Mouse (Mus musculus): ENCODE measurements around the gene Disp1. TPM values are rescaled to one million over a fixed set of nuclear protein-coding genes. Genes with fewer than 3 reads are reported as not detected.

The Disp1 gene
- total RNA-seq, 4 experiments from 2014 or later, result 6.9 to 8.5 (median 7.4) TPM

GRCm38 (mm10) chr1:183207141-183207540 lies 14.2 kb downstream of the Disp1 start:
- no peak for DNase-seq (ENCODE audit: low spot score in 2 of 2)

- DNase-seq (ENCODE audit: low spot score in 2 of 2), result no peak
These were observed 20.4 kb downstream of the Disp1 start for GRCm38 (mm10) chr1:183200926-183201325.

- DNase-seq (ENCODE audit: low spot score in 2 of 2), result no peak
These were observed 26.6 kb downstream of the Disp1 start for GRCm38 (mm10) chr1:183194763-183195162.

- no peak for DNase-seq (ENCODE audit: low spot score in 2 of 2)
These were observed 27.2 kb downstream of the Disp1 start for GRCm38 (mm10) chr1:183194151-183194550.

GRCm38 (mm10) chr1:183191398-183191797 lies 29.9 kb downstream of the Disp1 start:
- DNase-seq (ENCODE audit: low spot score in 2 of 2), result no peak

- no peak for DNase-seq (ENCODE audit: low spot score in 2 of 2)
These were observed 30.9 kb downstream of the Disp1 start for GRCm38 (mm10) chr1:183190456-183190855.

GRCm38 (mm10) chr1:183189014-183189662 lies 32.2 kb downstream of the Disp1 start:
- no peak for DNase-seq (ENCODE audit: low spot score in 2 of 2)

- no peak for DNase-seq (ENCODE audit: low spot score in 2 of 2)
These were observed 33.0 kb downstream of the Disp1 start for GRCm38 (mm10) chr1:183188115-183189013.

- DNase-seq (ENCODE audit: low spot score in 2 of 2), result no peak
These were observed 35.8 kb downstream of the Disp1 start for GRCm38 (mm10) chr1:183185560-183185959.

GRCm38 (mm10) chr1:183184681-183185080 lies 36.6 kb downstream of the Disp1 start:
- DNase-seq (ENCODE audit: low spot score in 2 of 2), result no peak

- peak in 1 of 2 experiments; percentile 37 for DNase-seq (ENCODE audit: low spot score in 2 of 2)
These were observed 37.8 kb downstream of the Disp1 start for GRCm38 (mm10) chr1:183183565-183183964.

- DNase-seq (ENCODE audit: low spot score in 2 of 2), result no peak
These were observed 38.5 kb downstream of the Disp1 start for GRCm38 (mm10) chr1:183182641-183183414.

- DNase-seq (ENCODE audit: low spot score in 2 of 2), result peak in 1 of 2 experiments; percentile 35
These were observed 40.3 kb downstream of the Disp1 start for GRCm38 (mm10) chr1:183181030-183181395.

- no peak for DNase-seq (ENCODE audit: low spot score in 2 of 2)
These were observed 40.9 kb downstream of the Disp1 start for GRCm38 (mm10) chr1:183180301-183181029.

GRCm38 (mm10) chr1:183179316-183179715 lies 42.0 kb downstream of the Disp1 start:
- no peak for DNase-seq (ENCODE audit: low spot score in 2 of 2)

GRCm38 (mm10) chr1:183175236-183175635 lies 46.1 kb downstream of the Disp1 start:
- no peak for DNase-seq (ENCODE audit: low spot score in 2 of 2)

GRCm38 (mm10) chr1:183171095-183171494 lies 50.2 kb downstream of the Disp1 start:
- no peak for DNase-seq (ENCODE audit: low spot score in 2 of 2)

GRCm38 (mm10) chr1:183168465-183168864 lies 52.9 kb downstream of the Disp1 start:
- no peak for DNase-seq (ENCODE audit: low spot score in 2 of 2)

GRCm38 (mm10) chr1:183167776-183168175 lies 53.5 kb downstream of the Disp1 start:
- no peak for DNase-seq (ENCODE audit: low spot score in 2 of 2)

- DNase-seq (ENCODE audit: low spot score in 2 of 2), result no peak
These were observed 54.6 kb downstream of the Disp1 start for GRCm38 (mm10) chr1:183166700-183167099.

- no peak for DNase-seq (ENCODE audit: low spot score in 2 of 2)
These were observed 56.7 kb downstream of the Disp1 start for GRCm38 (mm10) chr1:183164648-183165071.
